Mouse (Mus musculus) midbrain, embryonic 15.5 days (tissue): Measurements from ENCODE around the gene Pla1a. TPM values are rescaled to one million over a fixed set of nuclear protein-coding genes. Genes with fewer than 3 reads are reported as not detected.
A peak's percentile ranks its signal among the peaks of the same experiment; 100 is the strongest.

Source experiments
- ATAC-seq: fragments of 200-750 bp; cut with Nextera tagmentation; replicated peaks from 2 replicates; pipeline ENCODE4 v1.8.0; 2017; ENCODE audit warnings: moderate TSS enrichment
- H3K27ac ChIP-seq: fragments of 300-500 bp; sonication (generic); 2 replicates; pipeline ENCODE4 v1.5.1; 2015; ENCODE audit warnings: mild to moderate bottlenecking, inconsistent platforms
- H3K27me3 ChIP-seq: fragments of 300-500 bp; sonication (generic); replicated peaks from 2 replicates; pipeline ENCODE4 v1.6.1; 2015; ENCODE audit warnings: inconsistent platforms
- H3K36me3 ChIP-seq: fragments of 300-500 bp; sonication (generic); replicated peaks from 2 replicates; pipeline ENCODE4 v1.6.1; 2015; ENCODE audit warnings: inconsistent platforms
- H3K4me1 ChIP-seq: fragments of 300-500 bp; sonication (generic); 2 replicates; pipeline ENCODE4 v1.6.1; 2015; ENCODE audit warnings: inconsistent platforms
- H3K4me2 ChIP-seq: fragments of 300-500 bp; sonication (generic); 2 replicates; pipeline ENCODE4 v1.6.1; 2015; ENCODE audit warnings: inconsistent platforms, mild to moderate bottlenecking, moderate library complexity
- H3K4me3 ChIP-seq: fragments of 300-500 bp; sonication (generic); 2 replicates; pipeline ENCODE4 v1.5.1; 2015; ENCODE audit warnings: mild to moderate bottlenecking, inconsistent platforms
- H3K9ac ChIP-seq: fragments of 300-500 bp; sonication (generic); 2 replicates; pipeline ENCODE4 v1.6.1; 2015; ENCODE audit warnings: mild to moderate bottlenecking, inconsistent platforms
- H3K9me3 ChIP-seq: fragments of 300-500 bp; sonication (generic); 2 replicates; pipeline ENCODE4 v1.6.1; 2016; ENCODE audit warnings: inconsistent platforms
- WGBS: fragments of 180-500 bp; shearing (Covaris S2); methylation state at CpG from one replicate; pipeline ENCODE4 v1.1.7; 2015; ENCODE audit warnings: mixed read lengths; 5-methylcytosine and 5-hydroxymethylcytosine counted together
- polyA plus RNA-seq: library from polyadenylated mRNA; unstranded; fragments of >200 nt; fragmentation: Nextera tagmentation; extraction: Ambion mirVana; gene quantifications from 2 replicates; pipeline ENCODE4 v1.2.1, GENCODE M21; 2015

Gene Pla1a
- polyA plus RNA-seq, 1 experiment from 2014 or later, result 0.61 TPM

GRCm38 (mm10) chr16:38406708-38407107 is 26.2 kb downstream of the Pla1a start:
- Histone ChIP-seq H3K27ac (no peak overlapping the region), H3K9ac (no peak overlapping the region), H3K36me3 (no peaks in the 10 kb centered on the region), H3K9me3 (no peaks in the 10 kb centered on the region), H3K4me2 (no peak overlapping the region), H3K4me3 (no peak overlapping the region), H3K27me3 (no peaks in the 10 kb centered on the region), H3K4me1 (no peaks in the 10 kb centered on the region)
- WGBS, result 83% methylated on average over 6 of the region's 6 CpGs
- ATAC-seq, result no peak

DNA sequence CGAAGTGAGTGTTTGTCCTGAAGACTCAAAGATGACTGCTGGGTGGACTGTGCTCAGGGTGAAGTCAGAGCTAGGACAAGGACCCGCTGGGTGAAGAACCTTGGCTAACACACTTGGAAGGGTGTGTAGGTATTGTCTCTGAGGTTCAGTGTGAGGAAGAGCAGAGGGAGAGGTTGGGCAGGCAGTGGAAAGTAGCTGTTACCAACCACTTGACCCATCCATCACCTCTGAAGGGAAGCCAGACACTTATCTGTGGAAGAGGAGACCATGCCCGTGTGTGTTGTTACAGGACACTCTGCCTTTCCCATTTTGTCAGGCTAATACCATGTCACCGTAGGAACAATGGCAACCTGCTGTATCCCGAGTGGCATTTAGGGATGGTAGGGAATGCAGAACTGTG is 26.7 kb downstream of the Pla1a start:
- ATAC-seq, result no peak
- WGBS, result 76% methylated on average over 5 of the region's 5 CpGs
- H3K4me1 ChIP-seq, result no peaks in the 10 kb centered on the region

GRCm38 (mm10) chr16:38403639-38404038 is 29.3 kb downstream of the Pla1a start:
- Histone ChIP-seq H3K4me3 (no peak overlapping the region), H3K9me3 (no peaks in the 10 kb centered on the region), H3K36me3 (no peaks in the 10 kb centered on the region), H3K9ac (no peak overlapping the region), H3K27me3 (no peaks in the 10 kb centered on the region), H3K4me2 (no peak overlapping the region), H3K27ac (no peak overlapping the region), H3K4me1 (peaks cover 13% of the 10 kb centered on the region)
- ATAC-seq, result no peak
- WGBS, result 84% methylated on average over 7 of the region's 7 CpGs

More for the DNA sequence above, 26.7 kb downstream of the Pla1a start:
- no peaks in the 10 kb centered on the region for H3K27me3 ChIP-seq
- H3K9ac ChIP-seq, result no peak overlapping the region
- no peak overlapping the region for H3K4me3 ChIP-seq
- H3K27ac ChIP-seq, result no peak overlapping the region
- H3K4me2 ChIP-seq, result no peak overlapping the region
- H3K9me3 ChIP-seq, result no peaks in the 10 kb centered on the region
- no peaks in the 10 kb centered on the region for H3K36me3 ChIP-seq

DNA sequence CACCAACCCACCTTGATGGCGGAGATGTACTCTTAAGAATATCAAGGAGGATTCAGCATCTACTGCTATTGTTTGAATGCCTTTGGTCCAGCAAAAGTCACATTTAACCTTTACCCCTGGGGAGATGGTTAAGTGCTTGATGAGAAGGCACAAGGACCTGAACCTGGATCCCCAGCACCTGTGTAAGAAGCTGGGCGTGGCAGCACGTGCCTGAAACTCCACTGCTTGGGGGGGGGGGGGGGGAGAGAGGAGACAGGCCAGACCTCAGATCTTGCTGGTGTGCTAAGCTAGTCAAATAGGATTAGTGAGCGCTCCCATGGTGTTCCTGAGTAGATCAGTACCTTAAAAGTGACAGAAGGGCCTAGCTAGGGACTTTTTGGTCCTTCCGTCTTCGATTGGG is 31.5 kb downstream of the Pla1a start:
- Histone ChIP-seq H3K36me3 (no peaks in the 10 kb centered on the region), H3K9ac (no peak overlapping the region), H3K4me2 (no peak overlapping the region), H3K4me1 (peaks cover 13% of the 10 kb centered on the region), H3K27ac (no peak overlapping the region), H3K4me3 (no peak overlapping the region), H3K27me3 (no peaks in the 10 kb centered on the region), H3K9me3 (no peaks in the 10 kb centered on the region)
- no peak for ATAC-seq
- 82% methylated on average over 6 of the region's 6 CpGs for WGBS

DNA sequence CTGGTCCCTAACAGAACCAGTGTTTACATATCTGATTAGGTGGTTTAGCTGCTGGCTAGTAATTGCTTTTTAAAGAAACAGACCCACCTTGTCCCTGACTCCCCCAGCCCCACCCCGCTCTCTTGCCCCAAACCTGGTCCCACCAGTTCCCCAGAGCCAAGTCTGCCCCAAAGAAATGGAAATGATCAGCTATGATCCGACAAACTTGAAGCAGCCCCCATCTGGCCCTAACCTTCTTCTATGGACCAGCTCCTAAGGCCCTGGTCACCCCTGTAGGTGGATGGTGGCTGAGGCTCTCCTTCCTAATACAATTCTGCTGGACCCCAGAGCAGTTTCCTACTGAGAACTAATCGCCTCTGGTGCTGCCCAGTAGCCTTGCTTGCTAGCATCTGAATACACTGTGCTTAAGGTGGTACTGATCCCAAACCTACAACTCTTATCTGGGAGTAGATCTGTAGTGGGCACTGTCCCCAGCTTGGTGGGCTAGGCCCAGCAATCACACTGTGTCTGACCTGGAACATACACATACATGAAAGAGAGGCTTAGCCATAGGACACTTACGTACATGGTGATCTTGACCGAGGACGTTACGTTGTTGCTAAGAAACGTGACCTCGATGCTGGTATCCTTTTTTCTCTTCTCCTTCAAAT is 32.5 kb downstream of the Pla1a start:
- peak; percentile 43 for ATAC-seq
- peak overlapping the region; percentile 70 for H3K27ac ChIP-seq
- peak overlapping the region; percentile 50 for H3K4me2 ChIP-seq
- peak overlapping the region; percentile 29; the same call in 1 of the 2 replicates for H3K9ac ChIP-seq
- peaks cover 13% of the 10 kb centered on the region for H3K4me1 ChIP-seq
- 73% methylated on average over 9 of the region's 9 CpGs for WGBS
- H3K4me3 ChIP-seq, result peak overlapping the region; percentile 31
- H3K9me3 ChIP-seq, result no peaks in the 10 kb centered on the region
- no peaks in the 10 kb centered on the region for H3K36me3 ChIP-seq
- no peaks in the 10 kb centered on the region for H3K27me3 ChIP-seq

- no peaks in the 10 kb centered on the region for H3K9me3 ChIP-seq
- peaks cover 13% of the 10 kb centered on the region for H3K4me1 ChIP-seq
- no peaks in the 10 kb centered on the region for H3K36me3 ChIP-seq
- peak overlapping the region; percentile 29; the same call in 1 of the 2 replicates for H3K9ac ChIP-seq
- peak overlapping the region; percentile 70 for H3K27ac ChIP-seq
- H3K4me3 ChIP-seq, result peak overlapping the region; percentile 31
- H3K27me3 ChIP-seq, result no peaks in the 10 kb centered on the region
- H3K4me2 ChIP-seq, result peak overlapping the region; percentile 50
- ATAC-seq, result peak; percentile 96
- WGBS, result 6% methylated on average over 17 of the region's 17 CpGs
Observed at GRCm38 (mm10) chr16:38399531-38400231, 33.3 kb downstream of the Pla1a start.

DNA sequence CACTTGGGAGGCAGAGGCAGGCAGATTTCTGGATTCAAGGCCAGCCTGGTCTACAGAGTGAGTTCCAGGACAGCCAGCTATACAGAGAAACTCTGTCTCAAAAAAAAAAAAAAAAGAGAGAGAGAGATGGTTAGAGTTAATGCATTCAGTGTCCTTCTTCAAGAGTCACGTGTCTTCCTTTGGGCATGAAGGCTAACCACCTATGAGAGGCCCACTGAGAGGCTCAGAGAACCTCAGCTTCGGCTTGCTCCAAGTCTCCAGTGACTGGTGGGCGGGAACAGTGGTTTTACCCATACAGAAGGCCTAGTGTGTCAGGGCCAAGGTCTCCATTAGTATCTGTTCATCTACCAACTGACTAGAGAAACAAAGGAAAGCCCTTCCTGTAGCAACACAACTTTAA is 33.9 kb downstream of the Pla1a start:
- Histone ChIP-seq H3K4me2 (peak overlapping the region; percentile 50), H3K4me3 (no peak overlapping the region), H3K27ac (peak overlapping the region; percentile 70), H3K9ac (no peak overlapping the region), H3K36me3 (no peaks in the 10 kb centered on the region), H3K9me3 (no peaks in the 10 kb centered on the region), H3K27me3 (no peaks in the 10 kb centered on the region), H3K4me1 (peaks cover 13% of the 10 kb centered on the region)
- 72% methylated on average over 3 of the region's 3 CpGs for WGBS
- ATAC-seq, result no peak

GRCm38 (mm10) chr16:38398266-38398665 is 34.7 kb downstream of the Pla1a start:
- Histone ChIP-seq H3K27me3 (no peaks in the 10 kb centered on the region), H3K4me2 (no peak overlapping the region), H3K36me3 (no peaks in the 10 kb centered on the region), H3K27ac (no peak overlapping the region), H3K9ac (no peak overlapping the region), H3K9me3 (no peaks in the 10 kb centered on the region), H3K4me3 (no peak overlapping the region), H3K4me1 (peaks cover 13% of the 10 kb centered on the region)
- no peak for ATAC-seq
- WGBS, result 91% methylated on average over 6 of the region's 6 CpGs

DNA sequence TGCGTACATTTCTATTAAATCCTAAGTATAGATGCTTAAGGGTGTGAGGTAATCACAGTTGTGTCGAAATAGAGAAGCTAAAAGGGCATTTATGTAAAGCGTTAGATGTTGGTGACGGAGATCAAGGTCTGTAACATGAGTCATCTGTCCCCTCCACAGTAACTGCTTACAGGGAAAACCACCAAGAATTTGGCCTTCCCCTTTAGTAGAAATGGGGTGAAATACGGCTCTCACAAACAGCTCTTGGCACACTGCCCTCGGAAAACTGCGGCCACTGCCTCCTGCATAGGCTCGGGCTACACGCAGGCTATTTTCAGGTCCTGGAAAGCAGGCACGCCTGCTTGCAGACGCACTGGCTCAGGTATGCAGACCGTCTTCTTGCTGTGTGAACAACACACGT is 36.8 kb downstream of the Pla1a start:
- Histone ChIP-seq H3K9ac (no peak overlapping the region), H3K9me3 (no peaks in the 10 kb centered on the region), H3K36me3 (no peaks in the 10 kb centered on the region), H3K4me2 (no peak overlapping the region), H3K4me1 (peaks cover 13% of the 10 kb centered on the region), H3K27ac (no peak overlapping the region), H3K27me3 (no peaks in the 10 kb centered on the region), H3K4me3 (no peak overlapping the region)
- no peak for ATAC-seq
- 80% methylated on average over 13 of the region's 13 CpGs for WGBS

- 71% methylated on average over 6 of the region's 6 CpGs for WGBS
- Histone ChIP-seq H3K27me3 (no peaks in the 10 kb centered on the region), H3K36me3 (no peaks in the 10 kb centered on the region), H3K4me3 (no peak overlapping the region), H3K9me3 (no peaks in the 10 kb centered on the region), H3K4me1 (peaks cover 12% of the 10 kb centered on the region), H3K4me2 (no peak overlapping the region), H3K9ac (no peak overlapping the region), H3K27ac (no peak overlapping the region)
- no peak for ATAC-seq
Observed at GRCm38 (mm10) chr16:38395060-38395730, 37.8 kb downstream of the Pla1a start.

GRCm38 (mm10) chr16:38394191-38394618 is 38.7 kb downstream of the Pla1a start:
- Histone ChIP-seq H3K9me3 (no peaks in the 10 kb centered on the region), H3K4me2 (no peak overlapping the region), H3K4me1 (peaks cover 2% of the 10 kb centered on the region), H3K9ac (no peak overlapping the region), H3K4me3 (no peak overlapping the region), H3K27me3 (no peaks in the 10 kb centered on the region), H3K36me3 (no peaks in the 10 kb centered on the region), H3K27ac (no peak overlapping the region)
- WGBS, result 86% methylated on average over 8 of the region's 8 CpGs
- ATAC-seq, result no peak

- WGBS, result 82% methylated on average over 23 of the region's 23 CpGs
- no peak for ATAC-seq
- no peak overlapping the region for H3K9ac ChIP-seq
Observed at GRCm38 (mm10) chr16:38392126-38392894, 40.6 kb downstream of the Pla1a start.

More at GRCm38 (mm10) chr16:38392126-38392894, 40.6 kb downstream of the Pla1a start:
- H3K4me2 ChIP-seq, result no peak overlapping the region
- no peaks in the 10 kb centered on the region for H3K36me3 ChIP-seq
- H3K4me3 ChIP-seq, result no peak overlapping the region
- H3K4me1 ChIP-seq, result no peaks in the 10 kb centered on the region
- H3K27me3 ChIP-seq, result no peaks in the 10 kb centered on the region
- no peak overlapping the region for H3K27ac ChIP-seq
- no peaks in the 10 kb centered on the region for H3K9me3 ChIP-seq
